Mouse (Mus musculus) E14TG2a.4 (cell line): ENCODE measurements around the gene Zfpm1.

Experiments used
- CTCF ChIP-seq: conservative IDR thresholded peaks from 2 replicates; pipeline ENCODE4 v1.5.1; 2014; ENCODE audit warnings: low read length
- NANOG ChIP-seq: IDR thresholded peaks from 2 replicates; pipeline ENCODE4 v1.6.1; 2014; ENCODE audit warnings: borderline replicate concordance, low read length, mixed read lengths

- TF ChIP-seq CTCF (no peak), NANOG (no peak)
These were observed 72.2 kb downstream of the Zfpm1 start for GRCm38 (mm10) chr8:122354157-122354556.
